Mouse (Mus musculus): Measurements from ENCODE around the gene Enho. TPM values are rescaled to one million over a fixed set of nuclear protein-coding genes. Genes with fewer than 3 reads are reported as not detected.

Enho gene
- polyA plus RNA-seq, 2 experiments = 12.5 to 15.6 TPM

DNA sequence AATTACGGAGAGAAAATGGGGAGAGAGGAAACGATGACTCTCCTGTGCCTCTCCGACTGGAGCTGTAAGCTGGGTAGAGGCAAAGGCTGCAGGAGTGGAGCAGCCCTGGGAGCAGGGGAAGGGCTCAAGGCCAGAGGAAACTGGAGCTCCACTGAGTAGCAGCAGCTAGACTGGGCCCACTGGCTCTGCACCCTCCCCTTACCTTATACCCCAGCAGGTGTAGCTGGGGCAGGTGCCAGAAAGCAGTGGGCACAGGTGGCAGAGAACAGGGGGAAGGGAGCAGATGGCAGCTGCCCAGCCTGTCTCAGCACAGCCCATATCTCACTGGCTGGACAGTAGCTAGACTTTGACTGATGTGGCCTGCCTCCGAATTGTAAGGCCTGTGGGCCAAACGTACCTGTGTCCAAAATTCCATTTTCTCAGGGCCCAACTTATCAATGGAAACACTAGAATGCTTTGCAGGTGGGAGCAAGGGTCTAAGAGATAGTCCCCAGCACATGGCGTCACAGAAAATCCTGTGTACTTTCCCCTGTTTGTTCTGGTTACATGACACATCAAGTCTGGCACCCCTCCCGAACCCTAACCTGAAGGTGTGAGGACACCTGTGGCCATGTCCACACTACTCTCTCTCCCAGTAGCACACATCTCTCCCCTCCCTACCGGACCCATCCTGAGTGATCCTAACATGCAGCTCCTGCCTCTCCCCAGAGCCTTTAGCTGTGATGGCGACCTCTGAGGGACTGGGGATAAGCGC is 3.1 kb downstream of the Enho start:
- DNase-seq (ENCODE audit: low spot score) (no peak), ATAC-seq (ENCODE audit: low FRiP score, low read depth) (no peak)
- no peaks in the 10 kb centered on the region for H3K36me3 ChIP-seq (ENCODE audit: control insufficient read depth, insufficient read depth, low read length)
- no peaks in the 10 kb centered on the region for H3K9me3 ChIP-seq (ENCODE audit: control insufficient read depth, low read length)
- H3K9ac ChIP-seq (ENCODE audit: low read depth, low read length, severe bottlenecking) = no peak overlapping the region
- H3K4me2 ChIP-seq (replicated peaks; ENCODE audit: low read depth, low read length, severe bottlenecking) = no peak overlapping the region
- no peak overlapping the region for H3K4me3 ChIP-seq (replicated peaks; ENCODE audit: low read length)
- 72% methylated on average over 10 of the region's 10 CpGs for WGBS
- no peak for TF ChIP-seq POLR2A (IDR thresholded peaks at IDR 0.05; ENCODE audit: borderline replicate concordance, extremely low read depth, insufficient read depth, insufficient read length)
- H3K27me3 ChIP-seq (ENCODE audit: control insufficient read depth, insufficient read depth, low read length) = peaks cover 10% of the 10 kb centered on the region
- H3K27ac ChIP-seq (replicated peaks; ENCODE audit: low read depth, low read length) = no peak overlapping the region
- H3K4me1 ChIP-seq (ENCODE audit: control insufficient read depth, insufficient read depth, low read length) = peaks cover 21% of the 10 kb centered on the region

DNA sequence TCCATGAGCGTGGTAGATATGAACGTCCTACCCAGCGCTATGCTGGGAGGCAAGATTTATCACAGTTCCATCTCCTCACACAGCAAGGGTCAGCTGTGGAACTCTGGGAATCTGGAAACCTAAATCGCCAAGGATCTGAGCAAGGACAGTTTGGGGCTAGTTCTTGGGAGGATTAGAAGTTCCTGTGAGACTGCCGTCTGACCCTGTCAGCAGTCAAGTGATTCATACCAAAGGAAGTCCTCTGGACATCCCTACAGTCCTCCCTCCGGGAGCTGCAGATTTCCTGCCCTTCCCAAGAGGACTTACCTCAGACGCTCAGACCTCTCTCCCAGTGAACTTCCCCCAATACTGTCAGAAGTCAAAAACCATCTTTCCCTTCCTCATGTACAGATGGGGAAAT is 3.8 kb downstream of the Enho start:
- Histone ChIP-seq H3K27ac (replicated peaks; ENCODE audit: low read depth, low read length) (0 out of 2 replicates have a peak overlapping the region, but pooled peaks have one; percentile 11), H3K9me3 (ENCODE audit: control insufficient read depth, low read length) (no peaks in the 10 kb centered on the region), H3K4me1 (ENCODE audit: control insufficient read depth, insufficient read depth, low read length) (peaks cover 27% of the 10 kb centered on the region), H3K4me3 (replicated peaks; ENCODE audit: low read length) (no peak overlapping the region), H3K27me3 (ENCODE audit: control insufficient read depth, insufficient read depth, low read length) (peaks cover 14% of the 10 kb centered on the region), H3K9ac (ENCODE audit: low read depth, low read length, severe bottlenecking) (no peak overlapping the region), H3K36me3 (ENCODE audit: control insufficient read depth, insufficient read depth, low read length) (no peaks in the 10 kb centered on the region), H3K4me2 (replicated peaks; ENCODE audit: low read depth, low read length, severe bottlenecking) (no peak overlapping the region)
- no peak for TF ChIP-seq POLR2A (IDR thresholded peaks at IDR 0.05; ENCODE audit: borderline replicate concordance, extremely low read depth, insufficient read depth, insufficient read length)
- no peak for DNase-seq (ENCODE audit: low spot score)
- ATAC-seq (ENCODE audit: low FRiP score, low read depth) = no peak
- WGBS = 13% methylated on average over 7 of the region's 7 CpGs

DNA sequence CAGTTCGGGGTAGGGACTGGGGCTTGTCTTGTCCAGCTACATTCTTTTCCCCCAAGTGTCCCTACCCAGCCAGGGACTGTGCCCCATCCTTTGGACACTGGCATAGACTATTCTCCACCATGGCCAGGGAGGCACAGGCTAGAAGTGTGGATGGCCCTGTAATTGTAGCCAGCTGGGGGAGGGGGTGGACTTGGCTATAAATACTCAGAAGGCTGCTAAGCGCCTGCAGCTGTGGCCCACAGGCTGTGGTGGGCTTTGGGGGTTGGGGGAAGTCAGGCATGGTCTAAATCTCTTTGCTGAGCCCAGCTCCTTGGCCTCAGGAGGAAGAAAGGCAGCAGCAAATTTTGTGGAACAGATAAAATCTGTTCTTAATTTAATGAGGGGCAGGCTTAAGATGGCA is 4.2 kb downstream of the Enho start:
- Histone ChIP-seq H3K27me3 (ENCODE audit: control insufficient read depth, insufficient read depth, low read length) (peaks cover 14% of the 10 kb centered on the region), H3K9me3 (ENCODE audit: control insufficient read depth, low read length) (no peaks in the 10 kb centered on the region), H3K4me3 (replicated peaks; ENCODE audit: low read length) (no peak overlapping the region), H3K4me1 (ENCODE audit: control insufficient read depth, insufficient read depth, low read length) (peaks cover 27% of the 10 kb centered on the region), H3K9ac (ENCODE audit: low read depth, low read length, severe bottlenecking) (no peak overlapping the region), H3K4me2 (replicated peaks; ENCODE audit: low read depth, low read length, severe bottlenecking) (no peak overlapping the region), H3K36me3 (ENCODE audit: control insufficient read depth, insufficient read depth, low read length) (no peaks in the 10 kb centered on the region), H3K27ac (replicated peaks; ENCODE audit: low read depth, low read length) (0 out of 2 replicates have a peak overlapping the region, but pooled peaks have one; percentile 11)
- peak; percentile 46; the same call in 1 of the 2 replicates for ATAC-seq (ENCODE audit: low FRiP score, low read depth)
- DNase-seq (ENCODE audit: low spot score) = no peak
- 33% methylated on average over 2 of the region's 2 CpGs for WGBS
- TF ChIP-seq POLR2A (IDR thresholded peaks at IDR 0.05; ENCODE audit: borderline replicate concordance, extremely low read depth, insufficient read depth, insufficient read length) = no peak

DNA sequence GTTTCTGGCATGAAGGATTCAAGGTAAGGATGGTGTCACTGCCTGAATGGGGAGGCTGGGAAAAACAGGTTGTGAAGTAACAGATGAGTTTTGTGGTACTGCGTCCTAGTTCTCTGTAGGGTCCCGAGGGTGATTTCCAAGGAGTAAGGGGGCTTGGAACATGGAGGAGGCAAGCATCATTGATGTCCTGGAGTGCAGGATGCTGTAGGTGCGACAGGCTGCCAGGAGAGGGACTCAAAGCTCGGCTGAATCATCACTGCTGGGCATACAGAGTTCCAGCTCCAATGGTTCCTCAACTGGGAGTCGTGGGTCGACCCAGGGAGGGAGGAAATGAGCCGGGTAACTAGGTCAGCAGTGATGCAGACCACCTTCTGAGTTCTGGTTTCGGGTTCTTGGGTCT is 4.9 kb downstream of the Enho start:
- peaks cover 15% of the 10 kb centered on the region for H3K27me3 ChIP-seq (ENCODE audit: control insufficient read depth, insufficient read depth, low read length)
- TF ChIP-seq POLR2A (IDR thresholded peaks at IDR 0.05; ENCODE audit: borderline replicate concordance, extremely low read depth, insufficient read depth, insufficient read length) = no peak
- no peak overlapping the region for H3K4me2 ChIP-seq (replicated peaks; ENCODE audit: low read depth, low read length, severe bottlenecking)
- no peak overlapping the region for H3K4me3 ChIP-seq (replicated peaks; ENCODE audit: low read length)
- H3K36me3 ChIP-seq (ENCODE audit: control insufficient read depth, insufficient read depth, low read length) = no peaks in the 10 kb centered on the region
- H3K9me3 ChIP-seq (ENCODE audit: control insufficient read depth, low read length) = no peaks in the 10 kb centered on the region
- WGBS = 65% methylated on average over 8 of the region's 8 CpGs
- no peak overlapping the region for H3K9ac ChIP-seq (ENCODE audit: low read depth, low read length, severe bottlenecking)
- H3K4me1 ChIP-seq (ENCODE audit: control insufficient read depth, insufficient read depth, low read length) = peaks cover 23% of the 10 kb centered on the region
- H3K27ac ChIP-seq (replicated peaks; ENCODE audit: low read depth, low read length) = no peak overlapping the region
- ATAC-seq (ENCODE audit: low FRiP score, low read depth) (no peak), DNase-seq (ENCODE audit: low spot score) (no peak)

DNA sequence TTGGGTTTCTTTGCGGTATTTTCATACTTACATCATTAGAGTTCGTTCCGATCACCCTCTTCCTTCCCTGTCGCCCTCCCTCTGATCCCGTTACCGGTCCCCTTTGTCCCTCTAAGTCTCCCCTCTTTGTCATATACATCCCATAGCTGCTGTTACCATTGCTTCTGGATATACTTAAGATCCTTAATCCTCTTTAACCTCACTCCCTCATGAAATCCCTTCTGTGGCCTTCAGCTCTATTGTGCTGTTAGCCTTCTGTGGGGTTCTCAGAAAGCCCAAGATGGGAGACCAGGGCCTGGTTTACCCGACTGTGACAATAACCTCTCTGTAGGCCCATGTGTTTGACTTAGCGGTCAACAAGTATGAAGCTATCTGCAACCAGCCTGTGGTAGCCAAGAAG is 5.5 kb downstream of the Enho start:
- H3K4me3 ChIP-seq (replicated peaks; ENCODE audit: low read length) = no peak overlapping the region
- H3K9me3 ChIP-seq (ENCODE audit: control insufficient read depth, low read length) = no peaks in the 10 kb centered on the region
- H3K27me3 ChIP-seq (ENCODE audit: control insufficient read depth, insufficient read depth, low read length) = peaks cover 18% of the 10 kb centered on the region
- 81% methylated on average over 8 of the region's 8 CpGs for WGBS
- TF ChIP-seq POLR2A (IDR thresholded peaks at IDR 0.05; ENCODE audit: borderline replicate concordance, extremely low read depth, insufficient read depth, insufficient read length) = no peak
- no peak overlapping the region for H3K27ac ChIP-seq (replicated peaks; ENCODE audit: low read depth, low read length)
- no peaks in the 10 kb centered on the region for H3K36me3 ChIP-seq (ENCODE audit: control insufficient read depth, insufficient read depth, low read length)
- no peak overlapping the region for H3K4me2 ChIP-seq (replicated peaks; ENCODE audit: low read depth, low read length, severe bottlenecking)
- DNase-seq (ENCODE audit: low spot score) = no peak
- H3K4me1 ChIP-seq (ENCODE audit: control insufficient read depth, insufficient read depth, low read length) = peaks cover 23% of the 10 kb centered on the region
- no peak overlapping the region for H3K9ac ChIP-seq (ENCODE audit: low read depth, low read length, severe bottlenecking)
- ATAC-seq (ENCODE audit: low FRiP score, low read depth) = no peak

All from limb, embryonic 14.5 days (tissue).